Mouse (Mus musculus) lung, postnatal 25 days (tissue): ENCODE measurements around the gene Nup160.

Experiments used
- DNase-seq: peaks from one replicate; pipeline ENCODE4 v3.0.0; 2022; ENCODE audit warnings: low spot score

The Nup160 gene

DNA sequence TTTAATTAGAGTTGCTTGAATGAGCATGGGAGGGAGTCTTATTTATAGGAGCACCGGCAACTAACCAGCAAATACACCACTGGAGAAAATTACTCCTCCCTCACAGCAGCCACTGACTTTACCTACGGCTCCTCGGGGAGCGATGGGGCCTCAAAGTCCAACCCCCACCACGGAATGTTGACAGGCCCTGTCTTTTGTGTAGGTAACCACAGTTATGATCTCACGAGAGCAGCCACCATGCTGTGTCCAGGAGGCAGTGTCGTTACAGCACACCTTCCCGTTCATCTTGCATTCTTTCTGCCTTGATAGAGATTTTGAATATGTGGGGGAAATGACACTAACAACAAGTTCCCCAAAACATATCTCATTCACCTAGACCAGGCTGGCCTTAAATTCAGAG is at the start of gene Nup160:
Nup160 (plus strand) TSS at position 209 of the 400 bp plus-strand sequence.
- DNase-seq: no peak

DNA sequence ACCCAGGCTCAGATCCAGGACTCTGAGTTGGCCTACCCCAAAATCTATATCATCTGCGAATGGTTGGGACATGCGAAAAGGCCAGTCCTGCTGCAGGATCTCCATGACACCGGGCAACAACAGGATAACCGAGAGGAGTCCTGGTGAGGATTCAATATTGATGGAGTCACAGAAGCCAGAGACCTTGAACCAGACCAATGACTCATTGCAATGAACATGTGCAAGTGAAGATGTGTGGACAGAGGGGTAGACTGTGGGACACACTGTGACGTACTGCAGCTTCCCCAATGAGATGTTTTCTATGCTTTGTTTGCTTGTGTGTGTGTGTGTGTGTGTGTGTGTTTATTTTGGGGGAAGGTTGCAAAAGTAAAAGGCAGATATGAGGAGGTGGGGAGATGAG is 48.8 kb upstream of the Nup160 start:
- no peak for DNase-seq

DNA sequence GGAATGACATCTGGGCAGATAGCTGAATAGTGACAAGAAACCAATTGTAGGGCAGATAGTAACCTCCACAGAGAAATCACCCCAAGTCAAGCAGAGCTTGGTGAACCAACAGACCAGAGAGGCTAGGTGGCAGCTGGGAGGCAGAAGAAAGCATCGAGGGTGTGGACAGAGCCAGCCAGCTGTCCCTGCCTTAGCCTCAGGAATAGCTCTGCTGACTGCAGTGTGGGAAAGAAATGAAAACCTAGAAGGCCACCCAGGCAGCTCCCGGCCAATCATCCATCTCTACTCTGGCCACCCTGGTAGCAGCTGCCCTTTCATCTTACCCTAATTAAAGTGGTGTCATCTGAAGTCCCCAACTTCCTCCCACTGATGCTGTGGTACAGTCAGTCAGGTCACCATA is 47.5 kb upstream of the Nup160 start:
- DNase-seq: no peak

DNA sequence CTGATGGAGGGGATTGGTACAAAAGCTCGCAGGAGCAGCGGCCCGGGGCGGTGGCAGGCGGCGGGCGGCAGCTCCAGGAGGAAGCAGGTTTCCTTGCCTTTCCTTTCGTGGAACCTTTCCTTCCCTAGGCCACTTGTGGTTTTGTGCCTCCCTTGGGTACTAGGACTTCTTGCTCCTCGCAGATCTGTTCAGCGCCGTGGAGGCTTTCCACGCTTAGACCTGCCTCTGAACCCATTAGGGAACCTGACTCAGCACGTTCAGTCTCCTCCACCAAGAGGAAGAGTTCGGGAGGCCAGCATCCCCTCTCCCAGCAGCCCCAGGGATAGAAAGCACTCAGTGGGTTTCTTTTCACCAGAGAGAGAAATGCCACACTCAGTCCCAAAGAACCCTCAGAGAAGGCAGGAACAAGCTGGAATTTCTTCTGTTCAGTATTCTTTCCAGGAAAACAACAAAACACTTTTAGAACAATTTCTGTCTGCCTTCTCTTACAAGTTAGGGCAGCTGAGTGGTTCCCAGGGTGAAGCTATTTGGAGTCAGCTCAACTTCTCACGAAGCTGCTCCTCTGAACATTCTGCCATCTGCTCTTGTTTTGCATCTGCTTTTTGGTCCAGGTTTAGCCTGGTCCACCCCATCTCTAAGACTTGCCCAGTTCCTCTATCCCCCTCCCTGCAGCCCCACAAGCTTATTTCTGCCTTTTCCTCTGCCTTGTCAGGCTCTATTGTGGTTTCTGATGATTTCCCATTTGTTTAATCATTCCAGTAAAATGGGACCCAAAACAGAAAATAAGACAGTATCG is 44.9 kb upstream of the Nup160 start:
- DNase-seq: no peak

DNA sequence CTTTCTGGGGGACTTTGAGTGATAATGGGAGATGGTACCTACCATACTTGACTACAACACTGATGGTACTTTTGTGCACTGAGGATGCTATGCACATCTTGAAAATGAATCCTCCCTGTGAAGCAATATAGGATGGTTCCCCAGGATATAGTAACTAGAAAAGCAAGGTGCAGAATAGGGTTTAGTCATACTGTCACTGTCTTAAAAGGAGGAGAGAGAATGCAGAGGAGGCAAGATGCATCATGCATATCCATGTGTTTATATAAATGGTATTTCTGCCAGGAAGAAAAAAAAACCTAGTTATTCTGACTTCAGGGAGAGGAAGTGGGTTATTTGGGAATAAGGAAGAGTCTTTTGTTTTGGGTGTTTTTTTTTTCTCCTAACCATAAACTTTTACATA is 42.3 kb upstream of the Nup160 start:
- no peak for DNase-seq

DNA sequence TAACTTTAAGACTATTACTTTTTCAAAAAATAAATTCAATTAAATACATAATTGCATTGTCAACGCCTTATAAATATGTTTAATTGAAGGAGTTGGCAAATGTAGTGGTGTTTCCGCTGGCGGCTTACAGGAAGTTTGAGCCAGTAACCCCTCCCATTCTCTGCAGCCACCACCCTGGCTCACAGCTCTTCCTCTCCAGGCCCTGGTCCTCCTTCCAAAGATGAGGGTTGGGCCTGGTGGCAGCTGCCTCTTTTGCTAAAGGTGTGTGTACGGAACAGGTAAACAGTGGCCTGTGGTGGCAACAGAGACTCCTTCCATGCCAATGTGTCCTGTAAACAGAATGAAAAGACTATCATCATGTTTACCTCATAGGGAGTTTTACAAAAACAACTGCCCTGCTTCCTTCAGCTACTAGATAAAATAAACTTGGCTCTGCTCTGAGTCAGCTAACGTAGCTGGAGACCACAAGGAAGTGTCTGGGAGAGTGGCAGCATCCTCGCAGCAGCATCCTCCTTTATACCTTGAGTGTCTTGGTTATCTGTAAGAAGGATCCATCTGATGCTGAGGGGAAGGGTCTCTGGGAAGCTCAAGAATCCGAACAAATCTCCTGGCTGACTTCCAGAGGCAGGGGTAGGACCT is 41.8 kb upstream of the Nup160 start:
- DNase-seq: peak; percentile 68

DNA sequence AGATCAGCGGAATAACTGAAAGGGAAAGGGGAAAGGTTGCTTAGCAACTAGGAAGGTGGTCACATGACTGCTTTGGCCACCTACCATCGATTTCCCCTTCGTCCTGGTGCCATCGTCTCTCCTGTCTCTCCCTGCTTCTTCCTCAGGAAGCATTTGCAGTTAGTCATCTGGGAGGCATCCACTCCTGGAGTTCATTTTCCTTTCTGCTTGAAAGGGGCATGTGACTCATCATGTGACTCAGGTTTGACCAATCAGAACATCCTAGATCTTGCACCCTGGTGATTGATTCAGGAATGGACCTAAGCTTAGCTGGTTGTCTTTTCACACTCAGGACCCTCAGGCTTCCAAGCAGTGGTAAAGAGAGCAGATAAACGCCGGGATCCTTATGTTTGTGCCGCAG is 40.2 kb upstream of the Nup160 start:
- no peak for DNase-seq

DNA sequence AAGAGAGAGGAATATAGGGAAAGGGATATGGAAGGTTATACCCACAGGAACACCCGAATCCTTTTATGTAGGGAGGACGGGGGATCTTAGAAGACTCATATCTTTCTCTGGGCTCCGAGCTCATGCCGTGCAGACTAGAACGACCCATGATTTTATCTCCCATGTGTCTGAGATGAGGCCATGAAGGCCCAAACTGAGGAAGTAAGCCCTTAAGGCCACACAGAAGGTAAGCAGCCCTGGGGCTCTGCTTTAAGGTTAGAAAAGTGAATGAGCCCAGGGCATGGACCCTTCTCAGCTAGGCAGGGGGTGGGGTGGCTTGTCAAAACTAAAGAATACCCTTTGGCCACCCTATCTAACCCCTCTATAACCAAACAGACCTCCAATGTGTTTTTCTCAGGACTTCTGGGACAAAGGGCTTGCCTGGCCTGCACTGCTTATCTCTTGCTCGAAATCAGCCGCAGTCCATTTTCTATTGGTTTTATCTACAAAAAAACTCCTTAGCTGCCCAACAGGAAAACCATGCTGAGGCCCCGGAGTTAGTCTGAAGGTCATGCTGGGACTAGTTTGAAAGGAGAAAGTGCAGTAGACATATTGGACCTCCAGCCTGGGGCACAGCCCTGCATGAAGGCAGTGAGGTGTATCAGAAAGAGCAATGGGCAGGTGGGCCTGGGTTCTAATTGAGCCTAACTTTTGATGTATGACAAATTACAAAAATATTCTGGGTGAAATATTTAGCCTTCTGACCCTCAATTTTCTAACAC is 37.8 kb upstream of the Nup160 start:
- no peak for DNase-seq

DNA sequence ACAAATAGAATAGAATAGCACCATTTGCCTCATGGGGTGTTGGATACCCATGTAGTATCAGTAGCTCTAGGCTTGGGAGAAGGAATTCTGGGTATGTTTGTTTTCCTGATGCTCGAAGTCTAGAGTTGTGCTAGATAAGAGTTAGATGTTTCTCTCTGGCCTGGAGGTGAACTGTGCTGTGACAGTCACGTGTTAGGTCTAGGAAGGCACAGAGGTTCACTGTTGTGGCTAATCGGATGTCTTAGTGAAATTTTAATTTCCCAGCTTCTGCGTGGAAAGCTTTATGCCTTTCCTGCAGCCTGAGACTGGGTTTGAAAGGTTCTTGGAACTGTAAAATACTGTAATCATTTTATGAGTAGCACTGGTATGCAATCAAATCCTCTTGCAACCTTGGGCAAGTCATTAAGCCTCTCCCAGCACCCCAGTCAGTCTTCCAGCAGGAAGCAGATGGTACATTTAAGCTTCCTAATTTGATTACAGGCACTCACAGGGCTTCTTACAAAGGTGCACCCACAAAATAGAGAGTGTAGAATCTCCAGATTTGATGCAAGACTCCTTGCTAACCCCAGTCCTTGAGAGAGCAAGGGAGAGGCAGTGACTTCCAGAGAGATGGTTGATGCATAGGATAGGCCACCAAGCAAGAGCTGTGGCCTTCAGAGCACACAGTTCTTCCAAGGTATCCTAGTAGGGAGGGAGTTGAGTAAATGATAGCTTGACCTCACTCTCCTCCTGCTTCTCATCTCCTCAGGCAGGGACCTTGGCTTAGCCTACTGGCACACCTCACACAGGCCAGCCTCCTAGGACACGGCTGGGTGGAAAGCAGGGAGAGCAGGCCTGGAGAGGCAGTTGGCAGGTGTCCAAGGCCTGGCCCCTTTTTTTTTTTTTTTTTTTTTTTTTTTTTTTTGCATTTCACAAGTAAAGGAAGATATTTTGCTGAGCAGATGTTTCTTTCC is 37.0 kb upstream of the Nup160 start:
- DNase-seq: no peak

DNA sequence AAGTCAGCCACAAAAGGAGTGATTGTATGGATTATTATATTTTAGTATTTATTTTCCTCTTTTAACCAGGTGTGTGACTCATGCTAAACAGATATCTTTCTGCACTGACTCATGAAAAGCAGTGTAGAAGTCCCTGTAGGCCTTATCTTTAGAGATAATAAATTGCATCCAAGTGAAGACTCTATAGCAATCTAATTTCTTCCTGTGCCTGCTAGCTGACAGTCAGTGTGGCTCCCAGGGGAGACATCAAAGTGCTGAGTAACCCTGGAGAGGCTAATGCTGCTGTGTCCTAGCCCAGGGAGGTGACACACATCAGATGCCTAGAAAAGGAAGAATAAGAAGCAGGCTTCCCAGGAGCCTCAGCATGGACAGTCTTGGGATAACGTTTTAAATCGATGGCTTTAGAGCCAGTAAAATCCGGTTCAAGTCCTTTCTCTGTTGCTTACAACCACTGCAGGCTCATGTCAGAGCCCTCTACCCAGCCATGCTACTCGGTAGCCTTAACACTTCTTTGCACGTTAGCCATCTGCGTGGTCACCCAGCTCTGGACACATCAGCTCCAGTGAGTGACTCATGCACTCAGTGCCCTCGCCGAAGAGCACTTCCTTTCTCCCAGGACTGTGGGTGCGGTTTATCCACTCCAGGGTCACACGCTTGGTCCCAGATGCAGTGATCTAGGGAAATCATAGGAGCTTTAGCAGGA is 35.9 kb upstream of the Nup160 start:
- DNase-seq: no peak

DNA sequence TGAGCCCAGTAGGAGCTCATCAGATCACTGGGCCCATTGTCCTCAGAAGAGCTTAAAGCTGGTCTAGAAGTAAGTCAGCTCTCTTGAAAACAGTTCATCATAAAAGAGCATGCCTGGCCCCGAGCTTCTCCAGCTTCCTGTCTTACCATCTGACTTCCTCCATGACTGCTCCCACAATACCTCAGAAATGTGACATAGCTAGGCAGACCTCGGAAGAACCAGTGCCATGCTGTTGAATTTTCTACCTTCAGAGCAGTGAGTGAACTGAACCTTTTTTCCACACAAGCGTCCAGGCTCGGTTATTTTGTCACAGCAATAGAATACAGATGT is 35.3 kb upstream of the Nup160 start:
- no peak for DNase-seq

DNA sequence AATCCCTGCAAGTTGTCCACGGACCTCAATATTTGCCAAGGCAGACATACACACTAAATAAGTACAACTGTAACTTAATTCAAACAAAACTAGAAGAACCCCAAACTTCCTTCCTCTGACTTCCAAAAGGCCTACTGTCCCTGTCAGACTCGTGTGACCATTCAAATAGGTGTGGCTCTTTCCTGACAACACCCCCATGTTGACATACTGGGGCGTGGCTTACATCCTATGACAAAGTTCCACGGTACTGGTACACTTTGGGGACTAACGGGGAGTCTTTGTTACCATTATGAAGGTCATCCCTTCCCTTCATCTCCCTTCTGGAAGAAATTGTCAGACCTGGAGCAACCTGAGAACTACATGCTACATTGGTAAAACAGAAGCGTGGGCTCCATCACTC is 29.9 kb upstream of the Nup160 start:
- DNase-seq: no peak

DNA sequence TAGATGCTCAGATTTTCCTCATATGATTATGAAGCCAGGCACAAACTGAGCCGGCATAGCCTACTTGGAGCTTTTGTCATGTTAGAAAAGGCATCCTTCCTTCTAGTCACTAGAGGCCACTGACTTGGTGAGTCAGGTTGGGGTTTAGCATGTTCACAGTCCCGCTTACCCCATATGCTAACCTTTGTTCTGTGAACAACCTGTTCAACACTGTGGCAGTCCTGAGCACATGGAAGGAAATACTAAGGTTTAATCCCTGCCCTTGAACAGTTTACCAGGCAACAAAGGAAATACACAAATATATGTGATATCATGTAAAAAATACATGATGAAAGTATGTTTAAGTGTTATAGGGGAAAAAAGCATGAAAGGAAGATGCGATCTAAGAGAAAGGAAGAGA is 27.6 kb upstream of the Nup160 start:
- DNase-seq: no peak

DNA sequence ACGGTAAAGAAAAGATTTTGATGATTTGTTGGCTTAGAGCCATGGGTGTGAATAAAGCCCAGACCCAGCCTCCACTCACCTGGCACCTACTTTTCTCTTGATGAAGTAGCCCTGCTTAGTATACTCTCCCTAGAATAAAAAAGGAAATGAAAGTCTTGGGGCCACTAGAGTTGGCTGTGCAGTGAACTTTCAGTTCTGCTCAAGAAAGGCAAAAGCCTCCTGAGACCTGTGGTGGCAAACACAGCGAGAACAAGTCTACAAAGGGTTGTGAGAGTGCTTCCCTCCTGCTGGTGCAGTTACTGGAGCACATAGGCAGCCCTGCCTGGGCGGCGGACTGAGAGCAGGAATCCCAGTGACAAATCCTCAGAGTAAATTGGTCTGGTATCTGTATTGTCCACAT is 27.1 kb upstream of the Nup160 start:
- peak; percentile 47 for DNase-seq

DNA sequence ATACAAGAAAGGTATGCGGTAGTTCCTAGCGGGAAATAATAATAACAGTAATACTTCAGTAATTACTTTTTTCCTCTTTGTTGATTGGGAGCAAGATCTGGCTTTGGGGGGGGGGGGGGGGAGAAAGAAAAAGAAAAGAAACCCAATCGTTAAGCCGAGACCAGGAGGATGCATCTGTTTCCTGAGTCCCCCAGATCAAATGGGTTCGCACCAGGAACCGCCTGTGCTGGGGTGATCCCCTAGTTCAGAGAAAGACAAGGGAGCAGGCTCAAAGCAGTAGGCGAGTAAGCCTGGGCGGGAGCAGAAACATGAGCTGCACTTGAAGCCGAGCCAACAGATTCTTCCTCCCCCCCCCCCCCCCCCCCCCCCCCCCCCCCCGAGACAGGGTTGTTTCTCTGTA is 24.9 kb upstream of the Nup160 start:
- no peak for DNase-seq

DNA sequence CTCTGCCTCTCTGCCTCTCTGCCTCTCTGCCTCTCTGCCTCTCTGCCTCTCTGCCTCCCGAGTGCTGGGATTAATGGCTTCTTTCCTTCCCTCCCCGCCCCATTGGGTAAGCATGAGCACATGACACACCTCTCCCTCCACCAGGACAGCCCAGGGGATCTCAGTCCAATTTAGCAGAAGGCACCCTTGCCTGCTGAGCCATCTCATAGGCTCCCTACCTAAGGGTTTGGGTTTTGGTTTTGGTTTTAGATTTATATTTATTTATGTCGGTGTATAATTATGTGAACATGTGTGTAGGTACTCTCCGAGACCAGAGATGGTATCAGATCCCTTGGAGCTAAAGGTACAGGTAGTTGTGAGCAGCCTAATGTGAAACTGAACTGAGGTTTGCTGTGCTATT is 24.0 kb upstream of the Nup160 start:
- DNase-seq: no peak

DNA sequence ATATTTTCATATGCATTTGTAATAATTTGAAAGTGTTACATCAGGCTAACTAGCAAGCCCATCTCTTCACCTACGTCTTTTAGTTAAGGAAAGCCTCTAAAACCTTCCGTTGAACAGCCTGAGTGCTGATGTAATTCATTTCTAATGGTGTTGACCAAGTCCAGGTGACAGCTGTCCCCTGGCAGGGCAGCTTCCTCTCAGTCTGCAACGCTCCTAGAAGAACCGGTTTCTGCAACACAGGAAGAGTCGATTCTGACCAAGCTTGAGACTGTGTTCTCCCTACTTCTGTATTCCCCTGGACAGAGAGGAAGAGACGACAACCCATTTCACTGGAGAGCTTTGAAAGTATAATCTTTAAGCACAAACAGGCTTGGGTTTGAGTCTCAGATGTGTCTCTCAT is 21.6 kb upstream of the Nup160 start:
- DNase-seq: no peak

DNA sequence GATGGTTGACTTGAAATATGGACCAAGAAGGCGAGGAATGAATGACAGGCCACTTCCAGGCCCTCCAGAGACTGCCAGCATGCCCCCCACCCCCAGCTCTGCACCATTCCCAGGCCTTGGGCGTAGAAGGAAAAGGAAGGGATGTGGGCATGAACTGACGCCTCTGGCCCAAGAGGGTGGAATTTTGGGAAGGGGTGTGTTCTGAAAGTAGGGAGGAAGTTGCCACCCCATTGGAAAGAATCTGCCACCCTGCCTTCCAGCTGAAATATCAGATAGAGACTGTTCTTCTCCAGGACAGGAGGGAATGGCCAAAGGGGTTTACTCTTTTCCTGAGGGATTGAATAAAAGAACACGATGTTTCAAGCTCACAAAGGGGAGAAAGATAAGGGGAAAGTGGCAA is 18.4 kb upstream of the Nup160 start:
- DNase-seq: peak; percentile 54

DNA sequence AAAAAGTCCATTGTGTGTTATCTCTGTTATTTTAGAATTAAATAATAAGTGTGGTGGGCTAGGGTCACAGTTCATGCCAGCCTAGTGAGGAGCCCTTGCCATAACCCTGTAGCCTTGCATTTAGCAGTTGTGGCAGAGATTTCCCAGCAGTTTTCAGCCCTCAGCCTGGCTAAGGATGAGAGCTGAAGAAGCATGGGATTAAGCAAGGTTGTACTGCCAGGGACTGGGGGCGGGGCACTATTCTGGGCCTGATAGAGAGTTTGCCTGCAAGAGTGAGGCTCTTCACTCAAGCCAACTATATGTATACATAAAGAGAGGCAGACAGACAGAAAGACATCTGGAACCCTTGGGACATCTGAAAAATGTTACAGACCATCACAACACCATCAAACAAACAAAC is 18.0 kb upstream of the Nup160 start:
- no peak for DNase-seq

DNA sequence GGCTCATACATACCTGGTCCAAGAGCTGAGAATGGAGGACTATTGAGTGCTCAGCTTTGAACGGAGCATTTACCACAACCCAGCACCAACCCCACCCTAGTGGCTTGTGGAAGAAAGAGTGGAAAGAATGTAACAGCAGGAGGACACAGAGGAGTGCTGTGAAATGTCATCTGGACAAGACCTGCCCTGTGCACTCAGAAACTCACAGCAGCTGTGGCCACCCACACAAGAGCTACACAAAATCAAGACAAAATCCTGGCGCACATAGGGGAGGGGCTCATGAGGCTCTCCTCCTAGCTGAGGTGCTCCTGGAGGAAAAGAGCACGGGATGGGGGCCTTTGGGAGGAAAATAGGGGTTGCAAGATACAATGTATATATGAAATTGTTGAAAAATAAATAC is 17.4 kb upstream of the Nup160 start:
- DNase-seq: no peak

DNA sequence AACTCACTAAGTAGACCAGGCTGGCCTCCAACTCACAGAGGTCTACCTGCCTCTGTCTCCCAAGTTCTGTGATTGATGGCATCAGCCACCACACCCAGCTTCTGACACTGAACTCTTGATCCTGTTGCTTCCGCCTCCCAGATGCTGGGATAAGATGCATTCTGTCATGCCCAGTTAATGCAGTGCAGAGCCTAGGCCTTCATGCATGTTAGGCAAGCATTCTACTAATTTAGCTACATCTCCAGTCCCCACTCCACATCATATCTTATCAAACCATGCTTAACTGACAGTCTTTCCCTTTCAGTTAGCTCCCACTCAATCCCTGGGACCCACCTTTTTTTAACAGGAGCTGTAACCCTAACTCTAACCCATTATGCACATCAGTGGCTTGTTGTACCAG is 16.1 kb upstream of the Nup160 start:
- no peak for DNase-seq

DNA sequence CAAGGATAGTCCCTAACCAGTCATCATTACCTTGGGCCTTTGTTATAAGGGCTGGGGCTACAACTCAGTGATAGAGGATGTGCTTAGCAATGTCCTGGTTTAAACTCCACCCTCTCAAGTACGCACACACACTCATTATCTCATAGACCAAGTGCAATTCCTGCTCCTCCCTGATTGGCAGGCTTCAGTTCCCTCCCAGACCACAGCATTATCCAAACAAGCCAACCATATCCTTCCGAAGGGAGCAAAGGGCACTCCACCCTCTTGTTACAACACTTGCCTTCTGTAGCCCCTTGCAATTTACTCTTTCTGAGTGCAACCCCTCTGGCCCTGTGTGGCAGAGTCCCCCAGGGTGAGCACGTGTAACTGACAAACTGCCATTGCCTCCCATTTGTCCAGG is 15.6 kb upstream of the Nup160 start:
- DNase-seq: peak; percentile 64
